Mouse (Mus musculus) thymus, adult 2 months (tissue): ENCODE results near the gene Gpr18. TPM values are rescaled to one million over a fixed set of nuclear protein-coding genes. Genes with fewer than 3 reads are reported as not detected.

Experiments used
- DNase-seq: peaks from one replicate; pipeline ENCODE4 v3.0.0; 2021
- H3K27ac ChIP-seq: fragments of 200-500 bp; 2 replicates; pipeline ENCODE4 v1.5.1; 2012; ENCODE audit warnings: low read length, control low read depth; ENCODE audit not compliant: control insufficient read depth, insufficient read depth
- H3K27me3 ChIP-seq: fragments of 200-500 bp; 2 replicates; pipeline ENCODE4 v1.6.1; 2012; ENCODE audit warnings: mild to moderate bottlenecking, low read length, moderate library complexity, mixed read lengths; ENCODE audit not compliant: control insufficient read depth, insufficient read depth
- H3K36me3 ChIP-seq: fragments of 200-500 bp; 2 replicates; pipeline ENCODE4 v1.6.1; 2012; ENCODE audit warnings: mild to moderate bottlenecking, low read length, moderate library complexity; ENCODE audit not compliant: control insufficient read depth, insufficient read depth
- H3K4me1 ChIP-seq: fragments of 200-500 bp; replicated peaks from 2 replicates; pipeline ENCODE4 v1.6.1; 2012; ENCODE audit warnings: low read length; ENCODE audit not compliant: control insufficient read depth, insufficient read depth
- H3K4me3 ChIP-seq: fragments of 200-500 bp; 2 replicates; pipeline ENCODE4 v1.5.1; 2012; ENCODE audit warnings: mild to moderate bottlenecking, low read length, control low read depth, moderate library complexity; ENCODE audit not compliant: control insufficient read depth, insufficient read depth
- CTCF ChIP-seq: fragments of 200-500 bp; IDR thresholded peaks from 2 replicates; pipeline ENCODE4 v1.5.1; 2012; ENCODE audit warnings: mild to moderate bottlenecking, control low read depth, low read length, moderate library complexity, borderline replicate concordance; ENCODE audit not compliant: control insufficient read depth, poor library complexity, insufficient read depth; ENCODE audit errors: extremely low read depth
- POLR2A ChIP-seq: fragments of 200-500 bp; IDR thresholded peaks from 2 replicates; pipeline ENCODE4 v1.6.1; 2012; ENCODE audit warnings: mild to moderate bottlenecking, low read length, control low read depth, moderate library complexity; ENCODE audit not compliant: control insufficient read depth, poor library complexity, insufficient read depth; ENCODE audit errors: extremely low read depth
- WGBS: fragments of 180-500 bp; shearing (Covaris S2); methylation state at CpG from one replicate; pipeline ENCODE4 v1.1.7; 2018; 5-methylcytosine and 5-hydroxymethylcytosine counted together
- polyA plus RNA-seq: library from polyadenylated mRNA; depleted of rRNA; stranded (reverse); fragments of >200 nt; gene quantifications from 2 replicates; pipeline ENCODE4 v1.2.3, GENCODE M21; 2012

Gene Gpr18
- polyA plus RNA-seq, 1 experiment = 32.8 TPM

DNA sequence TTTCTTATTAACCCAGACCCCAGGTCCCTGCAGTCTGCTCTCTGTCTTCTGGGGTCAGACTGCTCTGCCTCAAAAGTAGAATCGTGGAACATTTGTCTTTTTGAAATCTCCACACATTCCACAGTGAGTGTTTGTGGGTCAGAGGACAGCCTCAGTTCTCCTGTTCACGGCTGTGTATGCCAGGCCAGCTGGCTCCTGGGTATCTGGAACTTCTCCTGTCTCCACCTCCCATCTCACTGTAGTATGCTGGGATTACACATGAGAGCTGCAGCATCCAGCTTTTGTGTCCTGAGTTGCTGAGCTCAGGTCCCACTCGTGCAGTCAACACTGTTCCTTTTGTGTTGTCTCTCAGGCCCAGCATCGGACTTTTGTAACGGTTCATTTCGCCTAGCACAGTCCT, 9.3 kb upstream of the Gpr18 start:
- no peak for DNase-seq
- no peaks in the 10 kb centered on the region for H3K36me3 ChIP-seq
- 94% methylated on average over 6 of the region's 6 CpGs for WGBS
- peaks cover 6% of the 10 kb centered on the region for H3K4me1 ChIP-seq
- no peak overlapping the region for H3K27ac ChIP-seq
- no peaks in the 10 kb centered on the region for H3K27me3 ChIP-seq
- no peak overlapping the region for H3K4me3 ChIP-seq
- no peak for TF ChIP-seq CTCF
- no peak for TF ChIP-seq POLR2A

- DNase-seq = no peak
- H3K27me3 ChIP-seq = no peaks in the 10 kb centered on the region
- TF ChIP-seq POLR2A (no peak), CTCF (no peak)
- WGBS = 92% methylated on average over 4 of the region's 4 CpGs
- no peaks in the 10 kb centered on the region for H3K36me3 ChIP-seq
- H3K4me1 ChIP-seq = no peaks in the 10 kb centered on the region
- no peak overlapping the region for H3K27ac ChIP-seq
- no peak overlapping the region for H3K4me3 ChIP-seq
These were observed 7.2 kb upstream of the Gpr18 start for GRCm38 (mm10) chr14:121922731-121923130.

- DNase-seq = no peak
- no peak overlapping the region for H3K4me3 ChIP-seq
- H3K4me1 ChIP-seq = peaks cover 6% of the 10 kb centered on the region
- no peaks in the 10 kb centered on the region for H3K27me3 ChIP-seq
- no peak overlapping the region for H3K27ac ChIP-seq
- 94% methylated on average over 4 of the region's 4 CpGs for WGBS
- TF ChIP-seq CTCF (no peak), POLR2A (no peak)
- no peaks in the 10 kb centered on the region for H3K36me3 ChIP-seq
These were observed 6.4 kb upstream of the Gpr18 start for GRCm38 (mm10) chr14:121922016-121922415.

- H3K4me3 ChIP-seq = no peak overlapping the region
- H3K36me3 ChIP-seq = no peaks in the 10 kb centered on the region
- WGBS = 95% methylated on average over 12 of the region's 12 CpGs
- DNase-seq = no peak
- no peaks in the 10 kb centered on the region for H3K27me3 ChIP-seq
- no peak overlapping the region for H3K27ac ChIP-seq
- no peak for TF ChIP-seq CTCF
- TF ChIP-seq POLR2A = no peak
- peaks cover 14% of the 10 kb centered on the region for H3K4me1 ChIP-seq
These were observed 5.0 kb upstream of the Gpr18 start for GRCm38 (mm10) chr14:121920511-121921124.

GRCm38 (mm10) chr14:121919752-121920151, 4.2 kb upstream of the Gpr18 start:
- 2% methylated on average over 3 of the region's 3 CpGs for WGBS
- no peak for DNase-seq
- H3K36me3 ChIP-seq = no peaks in the 10 kb centered on the region
- no peak overlapping the region for H3K4me3 ChIP-seq
- no peak for TF ChIP-seq CTCF
- no peak for TF ChIP-seq POLR2A
- no peak overlapping the region for H3K27ac ChIP-seq
- peaks cover 16% of the 10 kb centered on the region for H3K4me1 ChIP-seq
- no peaks in the 10 kb centered on the region for H3K27me3 ChIP-seq

- 92% methylated on average over 3 of the region's 3 CpGs for WGBS
These were observed 2.7 kb upstream of the Gpr18 start for GRCm38 (mm10) chr14:121918266-121918665.

More at GRCm38 (mm10) chr14:121918266-121918665, 2.7 kb upstream of the Gpr18 start:
- TF ChIP-seq CTCF (no peak), POLR2A (no peak)
- Histone ChIP-seq H3K4me1 (peaks cover 16% of the 10 kb centered on the region), H3K36me3 (no peaks in the 10 kb centered on the region), H3K4me3 (no peak overlapping the region), H3K27ac (no peak overlapping the region), H3K27me3 (no peaks in the 10 kb centered on the region)
- DNase-seq = no peak
